Mouse (Mus musculus): ENCODE data around the gene Cd180. TPM values are rescaled to one million over a fixed set of nuclear protein-coding genes. Genes with fewer than 3 reads are reported as not detected.
"Not testable (repeated sequence)": the region's sequence is repeated elsewhere in the genome, so short reads cannot be mapped to it uniquely, and the experiment has no call there.

The Cd180 gene
- polyA plus RNA-seq, 1 experiment from 2014 or later = 0.53 TPM

DNA sequence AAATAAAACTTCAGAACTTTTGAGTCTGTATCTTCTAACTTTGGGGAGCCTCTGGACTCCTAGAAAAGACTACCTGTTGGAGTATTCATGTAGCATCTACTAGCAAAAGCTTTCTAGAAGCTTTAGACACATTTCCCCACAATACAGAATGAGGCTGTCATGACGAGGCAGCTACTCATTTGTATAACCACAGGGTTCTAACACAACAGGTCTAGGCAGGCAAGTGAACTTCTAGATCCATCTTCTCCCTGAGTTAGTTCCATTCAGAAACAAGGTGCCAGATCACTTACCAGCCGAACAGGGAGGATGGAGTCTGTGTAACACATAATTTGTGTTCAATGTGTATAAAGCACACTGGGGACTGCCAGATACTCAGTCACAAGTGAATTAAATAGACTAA lies 32.5 kb downstream of the Cd180 start:
- WGBS = 85% methylated on average over 2 of the region's 2 CpGs
- Histone ChIP-seq H3K9ac (no peak overlapping the region), H3K9me3 (no peaks in the 10 kb centered on the region), H3K4me1 (no peaks in the 10 kb centered on the region), H3K4me2 (replicated peaks) (no peak overlapping the region), H3K27me3 (replicated peaks) (no peaks in the 10 kb centered on the region), H3K27ac (no peak overlapping the region), H3K36me3 (no peaks in the 10 kb centered on the region), H3K4me3 (no peak overlapping the region)
- no peak for ATAC-seq (ENCODE audit: low FRiP score, low read depth)

- Histone ChIP-seq H3K4me1 (no peaks in the 10 kb centered on the region), H3K4me2 (replicated peaks) (no peak overlapping the region), H3K27ac (no peak overlapping the region), H3K9ac (no peak overlapping the region), H3K4me3 (no peak overlapping the region), H3K9me3 (no peaks in the 10 kb centered on the region), H3K27me3 (replicated peaks) (no peaks in the 10 kb centered on the region), H3K36me3 (no peaks in the 10 kb centered on the region)
- no peak for ATAC-seq (ENCODE audit: low FRiP score, low read depth)
- 84% methylated on average over 1 of the region's 1 CpGs for WGBS
These were observed 33.5 kb downstream of the Cd180 start for GRCm38 (mm10) chr13:102726876-102727275.

DNA sequence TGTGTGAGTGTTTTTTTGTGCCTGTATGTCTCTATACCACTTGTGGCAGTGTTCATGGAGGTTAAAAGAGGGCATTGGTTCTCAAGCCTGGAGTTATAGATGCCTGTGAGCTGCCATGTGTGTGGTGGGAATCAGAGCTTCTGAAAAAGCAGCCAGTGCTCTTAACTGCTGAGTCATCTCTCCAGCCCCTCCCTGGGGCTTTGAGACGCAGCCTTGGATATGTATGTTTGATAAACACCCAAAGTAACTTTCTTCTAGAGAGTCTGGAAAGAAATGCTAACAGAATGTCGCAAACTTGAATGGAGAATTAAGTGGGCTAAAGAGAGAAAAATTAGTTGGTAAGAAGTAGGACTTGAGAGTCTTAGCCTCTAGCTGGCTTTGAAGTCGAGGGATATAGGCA lies 34.7 kb downstream of the Cd180 start:
- ATAC-seq (ENCODE audit: low FRiP score, low read depth) = no peak
- no peak overlapping the region for H3K9ac ChIP-seq
- no peaks in the 10 kb centered on the region for H3K27me3 ChIP-seq (replicated peaks)
- no peaks in the 10 kb centered on the region for H3K9me3 ChIP-seq
- H3K36me3 ChIP-seq = no peaks in the 10 kb centered on the region
- WGBS = 88% methylated on average over 3 of the region's 3 CpGs
- 0 out of 2 replicates have a peak, but pooled peaks cover 4% of the 10 kb centered on the region for H3K4me1 ChIP-seq
- no peak overlapping the region for H3K4me2 ChIP-seq (replicated peaks)
- no peak overlapping the region for H3K27ac ChIP-seq
- H3K4me3 ChIP-seq = no peak overlapping the region

DNA sequence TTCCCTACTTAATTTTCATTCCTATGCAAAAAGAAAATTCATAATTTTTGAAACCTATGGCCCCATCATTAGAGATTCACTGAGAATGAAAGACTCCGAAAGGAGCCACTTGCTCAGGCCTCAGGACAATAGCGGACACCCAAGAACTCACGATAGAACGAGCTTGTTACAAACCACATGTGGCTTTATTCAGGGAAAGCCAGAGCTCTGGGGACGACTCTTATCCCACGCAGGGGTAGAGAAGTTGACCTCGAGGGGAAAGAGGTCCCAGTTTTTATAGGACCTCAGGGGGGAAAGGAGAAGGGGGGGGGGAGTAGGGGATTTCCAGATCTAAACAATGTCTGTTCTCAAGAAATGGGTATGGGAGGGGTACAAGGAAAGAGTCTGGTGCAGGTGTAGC lies 35.6 kb downstream of the Cd180 start:
- 72% methylated on average over 7 of the region's 7 CpGs for WGBS
- not testable (repeated sequence) for H3K4me3 ChIP-seq; H3K4me2 ChIP-seq (replicated peaks); H3K9ac ChIP-seq; H3K27ac ChIP-seq; H3K4me1 ChIP-seq; H3K27me3 ChIP-seq (replicated peaks); H3K36me3 ChIP-seq; ATAC-seq (ENCODE audit: low FRiP score, low read depth); H3K9me3 ChIP-seq

DNA sequence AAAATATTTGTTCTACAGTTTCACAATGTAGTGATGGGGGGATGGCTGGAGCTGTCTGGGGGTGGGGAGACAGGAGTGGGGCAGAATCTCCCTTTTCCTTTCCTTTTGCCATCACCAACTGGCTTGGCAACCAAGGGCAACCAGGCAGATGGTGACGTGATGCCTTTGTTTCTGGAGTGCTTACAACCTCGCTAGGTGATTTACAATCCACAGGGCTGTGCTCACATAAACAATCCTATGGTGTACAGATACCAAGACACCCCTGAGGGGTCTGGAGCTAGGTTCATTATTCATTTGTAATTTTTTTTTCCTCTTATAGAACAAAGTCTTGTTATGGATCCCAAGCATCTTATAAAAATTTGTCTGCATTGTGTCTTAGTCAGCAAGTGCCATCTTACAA lies 39.7 kb downstream of the Cd180 start:
- Histone ChIP-seq H3K27ac (no peak overlapping the region), H3K4me1 (0 out of 2 replicates have a peak, but pooled peaks cover 7% of the 10 kb centered on the region), H3K4me3 (no peak overlapping the region), H3K9ac (no peak overlapping the region), H3K36me3 (peaks cover 32% of the 10 kb centered on the region), H3K9me3 (no peaks in the 10 kb centered on the region), H3K4me2 (replicated peaks) (no peak overlapping the region), H3K27me3 (replicated peaks) (no peaks in the 10 kb centered on the region)
- peak; percentile 84 for ATAC-seq (ENCODE audit: low FRiP score, low read depth)
- WGBS = 29% methylated on average over 2 of the region's 2 CpGs

- Histone ChIP-seq H3K36me3 (peaks cover 45% of the 10 kb centered on the region), H3K4me2 (replicated peaks) (no peak overlapping the region), H3K9ac (no peak overlapping the region), H3K27me3 (replicated peaks) (no peaks in the 10 kb centered on the region), H3K4me3 (no peak overlapping the region), H3K4me1 (0 out of 2 replicates have a peak, but pooled peaks cover 5% of the 10 kb centered on the region), H3K9me3 (no peaks in the 10 kb centered on the region), H3K27ac (no peak overlapping the region)
- 95% methylated on average over 7 of the region's 7 CpGs for WGBS
- ATAC-seq (ENCODE audit: low FRiP score, low read depth) = no peak
These were observed 44.5 kb downstream of the Cd180 start for GRCm38 (mm10) chr13:102737811-102738210.

GRCm38 (mm10) chr13:102739720-102740535 lies 46.6 kb downstream of the Cd180 start:
- no peak for ATAC-seq (ENCODE audit: low FRiP score, low read depth)
- Histone ChIP-seq H3K27ac (no peak overlapping the region), H3K4me3 (no peak overlapping the region), H3K36me3 (peaks cover 45% of the 10 kb centered on the region), H3K4me2 (replicated peaks) (no peak overlapping the region), H3K9me3 (no peaks in the 10 kb centered on the region), H3K4me1 (no peaks in the 10 kb centered on the region), H3K9ac (no peak overlapping the region), H3K27me3 (replicated peaks) (no peaks in the 10 kb centered on the region)
- 92% methylated on average over 13 of the region's 13 CpGs for WGBS

GRCm38 (mm10) chr13:102744481-102745269 lies 51.3 kb downstream of the Cd180 start:
- WGBS = 67% methylated on average over 9 of the region's 9 CpGs
- no peak overlapping the region for H3K27ac ChIP-seq
- no peaks in the 10 kb centered on the region for H3K36me3 ChIP-seq
- no peaks in the 10 kb centered on the region for H3K27me3 ChIP-seq (replicated peaks)
- ATAC-seq (ENCODE audit: low FRiP score, low read depth) = no peak; the same call in 1 of the 2 replicates
- no peak overlapping the region for H3K4me3 ChIP-seq
- no peak overlapping the region for H3K9ac ChIP-seq
- H3K4me1 ChIP-seq = no peaks in the 10 kb centered on the region
- H3K9me3 ChIP-seq = no peaks in the 10 kb centered on the region
- H3K4me2 ChIP-seq (replicated peaks) = no peak overlapping the region

GRCm38 (mm10) chr13:102745270-102745600 lies 51.9 kb downstream of the Cd180 start:
- H3K9me3 ChIP-seq = no peaks in the 10 kb centered on the region
- peak; percentile 72 for ATAC-seq (ENCODE audit: low FRiP score, low read depth)
- H3K4me3 ChIP-seq = no peak overlapping the region
- no peaks in the 10 kb centered on the region for H3K27me3 ChIP-seq (replicated peaks)
- no peak overlapping the region for H3K9ac ChIP-seq
- H3K4me1 ChIP-seq = no peaks in the 10 kb centered on the region
- peaks cover 4% of the 10 kb centered on the region; the same call in 1 of the 2 replicates for H3K36me3 ChIP-seq
- H3K4me2 ChIP-seq (replicated peaks) = no peak overlapping the region
- WGBS = 88% methylated on average over 3 of the region's 3 CpGs
- H3K27ac ChIP-seq = no peak overlapping the region

- ATAC-seq (ENCODE audit: low FRiP score, low read depth) = peak; percentile 8; the same call in 1 of the 2 replicates
- no peaks in the 10 kb centered on the region for H3K9me3 ChIP-seq
- H3K27ac ChIP-seq = no peak overlapping the region
- H3K9ac ChIP-seq = no peak overlapping the region
- no peak overlapping the region for H3K4me3 ChIP-seq
- 89% methylated on average over 9 of the region's 9 CpGs for WGBS
- no peak overlapping the region for H3K4me2 ChIP-seq (replicated peaks)
- H3K36me3 ChIP-seq = peaks cover 9% of the 10 kb centered on the region; the same call in 1 of the 2 replicates
- no peaks in the 10 kb centered on the region for H3K4me1 ChIP-seq
- H3K27me3 ChIP-seq (replicated peaks) = no peaks in the 10 kb centered on the region
These were observed 52.4 kb downstream of the Cd180 start for GRCm38 (mm10) chr13:102745626-102746342.

GRCm38 (mm10) chr13:102746803-102747561 lies 53.6 kb downstream of the Cd180 start:
- H3K27me3 ChIP-seq (replicated peaks) = no peaks in the 10 kb centered on the region
- no peak overlapping the region for H3K4me2 ChIP-seq (replicated peaks)
- H3K9me3 ChIP-seq = no peaks in the 10 kb centered on the region
- peaks cover 14% of the 10 kb centered on the region; the same call in 1 of the 2 replicates for H3K36me3 ChIP-seq
- no peak overlapping the region for H3K4me3 ChIP-seq
- no peak overlapping the region for H3K9ac ChIP-seq
- H3K4me1 ChIP-seq = no peaks in the 10 kb centered on the region
- no peak for ATAC-seq (ENCODE audit: low FRiP score, low read depth)
- no peak overlapping the region for H3K27ac ChIP-seq
- WGBS = 89% methylated on average over 17 of the region's 17 CpGs

Measured in neural tube, embryonic 12.5 days (tissue).